Mouse (Mus musculus): ENCODE data around the gene Pmepa1.

DNA sequence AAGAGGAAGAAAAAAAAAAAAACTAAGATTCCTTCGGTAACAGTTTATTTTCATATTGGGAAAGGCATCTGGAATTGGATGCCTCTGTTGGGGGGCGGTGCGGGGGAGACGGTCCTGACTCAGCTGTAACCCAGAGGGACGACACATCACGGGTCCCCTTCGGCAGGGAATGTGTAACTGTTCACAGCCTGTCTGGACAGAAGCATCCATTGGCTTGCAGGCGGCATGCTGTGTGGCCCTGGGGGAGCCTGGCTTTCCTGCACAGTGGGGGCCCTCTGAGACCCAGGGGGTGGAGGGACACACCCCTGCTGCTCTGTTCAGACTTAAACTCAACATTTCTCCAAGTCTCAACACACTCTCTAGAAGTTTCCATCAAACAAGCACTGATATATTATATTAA, 49.5 kb downstream of the Pmepa1 start:
- TF ChIP-seq CTCF (IDR thresholded peaks at IDR 0.05) (no peak), EP300 (IDR thresholded peaks at IDR 0.05) (no peak)

All from lung, postnatal 0 days (tissue).